Mouse (Mus musculus): ENCODE results near the gene Disc1.

- TF ChIP-seq CTCF (IDR thresholded peaks at IDR 0.05; ENCODE audit: borderline replicate concordance, insufficient read depth, low read depth, low read length) (no peak), POLR2A (IDR thresholded peaks at IDR 0.05; ENCODE audit: borderline replicate concordance, insufficient read depth, low read length) (no peak)
Observed at GRCm38 (mm10) chr8:125157641-125158005, 103.6 kb downstream of the Disc1 start.
